Comparison of ENCODE assay signal across 8 mouse cellular contexts in the genomic region with DNA sequence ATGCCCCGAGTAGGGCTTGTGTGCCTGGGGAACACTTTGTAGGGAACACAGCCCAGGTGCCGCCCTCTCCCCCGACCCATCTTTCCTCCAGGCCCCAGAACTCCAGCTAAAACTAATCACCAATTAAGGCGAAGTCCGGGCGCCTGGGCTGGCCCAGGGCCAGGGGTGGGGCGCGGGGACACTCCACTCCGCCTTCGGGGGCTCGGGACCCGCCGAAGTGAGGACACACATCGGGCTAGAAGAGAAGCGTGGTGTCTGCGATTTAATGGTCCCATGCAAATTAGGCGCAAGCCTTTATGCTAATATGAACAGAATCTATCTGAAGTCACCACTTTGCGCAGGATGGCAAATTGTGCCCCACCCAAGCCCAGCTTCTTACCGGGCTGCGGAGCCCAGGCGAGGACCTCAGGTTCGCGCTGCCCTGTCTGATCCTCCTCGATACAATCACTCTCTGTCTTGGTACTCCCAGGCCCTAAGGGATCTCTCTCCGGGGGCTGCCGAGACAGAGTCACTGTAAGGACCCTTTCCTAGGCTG. TPM values are rescaled to one million over a fixed set of nuclear protein-coding genes. Genes with fewer than 3 reads are reported as not detected.
A peak's percentile ranks its signal among the peaks of the same experiment; 100 is the strongest.
DNase-seq lines count a peak whose midpoint lies in the region; ATAC-seq and TF ChIP-seq lines count a peak whose summit lies in the region.

No protein-coding gene starts in this region.

- peak overlapping the region; percentile 86 for H3K4me3 ChIP-seq in cerebellum, adult 2 months (replicated peaks; ENCODE audit: insufficient read depth, low read depth, low read length)
- peak overlapping the region; percentile 86 for H3K4me3 ChIP-seq in gastrocnemius, adult 2 months
- H3K4me3 ChIP-seq in stomach, embryonic 15.5 days (replicated peaks), result peak overlapping the region; percentile 60

- peak; percentile 55 for ATAC-seq in inflammation-experienced regulatory T-cells, adult 6 months
- ATAC-seq in stomach, embryonic 15.5 days (ENCODE audit: insufficient read depth, low FRiP score, low read depth), result 0 out of 2 replicates have a peak, but pooled peaks have one; percentile 8

- no peaks in the 10 kb centered on the region for H3K9me3 ChIP-seq in stomach, embryonic 15.5 days

- peak overlapping the region; percentile 76 for H3K4me2 ChIP-seq in stomach, embryonic 15.5 days

- 1% methylated on average over 26 of the region's 26 CpGs for WGBS in cerebellum, adult 2 months
- under 1% methylated on average over 26 of the region's 26 CpGs for WGBS in stomach, embryonic 15.5 days

- no peaks in the 10 kb centered on the region for H3K27me3 ChIP-seq in cerebellum, adult 2 months (ENCODE audit: control insufficient read depth, insufficient read depth, low read length)
- no peaks in the 10 kb centered on the region for H3K27me3 ChIP-seq in stomach, embryonic 15.5 days (replicated peaks)

- H3K9ac ChIP-seq in stomach, embryonic 15.5 days, result peak overlapping the region; percentile 65

- peaks cover 25% of the 10 kb centered on the region for H3K36me3 ChIP-seq in stomach, embryonic 15.5 days

- no peak for TF ChIP-seq CTCF in cerebellum, adult 2 months (IDR thresholded peaks at IDR 0.05; ENCODE audit: borderline replicate concordance, insufficient read depth, low read depth, low read length)
- TF ChIP-seq CTCF in gastrocnemius, adult 2 months (IDR thresholded peaks at IDR 0.05), result no peak

- intact Hi-C loops in gastrocnemius, adult 2 months (cut with DNase I), result no loop called here

- DNase-seq in layer of hippocampus, postnatal 10 days (ENCODE audit: low spot score in 2 of 2), result peak; percentile 55 to 63
- DNase-seq in layer of hippocampus, postnatal 14 days (ENCODE audit: low spot score in 2 of 2), result no peak
- peak in 1 of 2 experiments; percentile 57 for DNase-seq in cerebellum, adult 2 months
- peak; percentile 68 for DNase-seq in gastrocnemius, adult 2 months
- DNase-seq in lung, postnatal 36 days, result peak; percentile 41
- DNase-seq in ovary, postnatal 14 days (ENCODE audit: low spot score), result no peak

- no peak overlapping the region for H3K27ac ChIP-seq in cerebellum, adult 2 months (ENCODE audit: insufficient read depth, low read length)
- peak overlapping the region; percentile 90 for H3K27ac ChIP-seq in gastrocnemius, adult 2 months
- peak overlapping the region; percentile 94 for H3K27ac ChIP-seq in stomach, embryonic 15.5 days

- no peaks in the 10 kb centered on the region for H3K4me1 ChIP-seq in cerebellum, adult 2 months (ENCODE audit: control insufficient read depth, insufficient read depth, low read length)
- peaks cover 33% of the 10 kb centered on the region for H3K4me1 ChIP-seq in stomach, embryonic 15.5 days

- TF ChIP-seq POLR2A in cerebellum, adult 2 months (IDR thresholded peaks at IDR 0.05; ENCODE audit: borderline replicate concordance, insufficient read depth, low read length), result no peak

RNA-seq across cellular contexts. Expression of a gene that starts 0.7 kb away (rescaled TPM):
- 100 to 1,000 TPM; 125 to 132 TPM for total RNA-seq in layer of hippocampus, postnatal 10 days (2021)
- total RNA-seq in layer of hippocampus, postnatal 14 days (2021), result 100 to 1,000 TPM; 196 to 200 TPM
- polyA plus RNA-seq in cerebellum, adult 2 months (2012; rRNA removed), result 105 and 117 TPM in 2 replicates
- total RNA-seq in gastrocnemius, adult 2 months (2021), result 1 to 10 TPM; 8.5 to 8.8 TPM
- under 1 TPM in 1 of 3 experiments, not detected in 2; 0.20 TPM for polyA plus RNA-seq in inflammation-experienced regulatory T-cells, adult 6 months (2017; shearing (Covaris generic))
- 65.9 and 69.9 TPM in 2 replicates for polyA plus RNA-seq in stomach, embryonic 15.5 days (2015; fragmentation: Nextera tagmentation; extraction: Ambion mirVana)

RNA-seq across cellular contexts. Expression of a gene that starts 6.3 kb away (rescaled TPM):
- 100 to 1,000 TPM; 187 to 203 TPM for total RNA-seq in layer of hippocampus, postnatal 10 days (2021)
- 100 to 1,000 TPM; 200 to 207 TPM for total RNA-seq in layer of hippocampus, postnatal 14 days (2021)
- 321 and 339 TPM in 2 replicates for polyA plus RNA-seq in cerebellum, adult 2 months (2012; rRNA removed)
- 10 to 100 TPM; 20.8 to 25.6 TPM for total RNA-seq in gastrocnemius, adult 2 months (2021)
- 10 to 100 TPM; 35.2 to 56.0 (median 47.0) TPM for polyA plus RNA-seq in inflammation-experienced regulatory T-cells, adult 6 months (2017; shearing (Covaris generic))
- polyA plus RNA-seq in stomach, embryonic 15.5 days (2015; fragmentation: Nextera tagmentation; extraction: Ambion mirVana), result 90.4 and 106 TPM in 2 replicates

RNA-seq across cellular contexts. Expression of a gene that starts 8.7 kb away (rescaled TPM):
- 1 to 10 TPM; 2.0 to 2.6 TPM for total RNA-seq in layer of hippocampus, postnatal 10 days (2021)
- 1 to 10 TPM; 4.6 to 5.9 TPM for total RNA-seq in layer of hippocampus, postnatal 14 days (2021)
- 3.1 and 3.3 TPM in 2 replicates for polyA plus RNA-seq in cerebellum, adult 2 months (2012; rRNA removed)
- 1 to 10 TPM; 4.1 to 5.4 TPM for total RNA-seq in gastrocnemius, adult 2 months (2021)
- polyA plus RNA-seq in inflammation-experienced regulatory T-cells, adult 6 months (2017; shearing (Covaris generic)), result 1 to 10 TPM; 3.2 to 4.3 (median 3.2) TPM
- 1.1 and 1.3 TPM in 2 replicates for polyA plus RNA-seq in stomach, embryonic 15.5 days (2015; fragmentation: Nextera tagmentation; extraction: Ambion mirVana)

RNA-seq across cellular contexts. Expression of a gene that starts 22.2 kb away (rescaled TPM):
- 10 to 100 TPM; 38.3 to 38.4 TPM for total RNA-seq in layer of hippocampus, postnatal 10 days (2021)
- 10 to 100 TPM; 65.7 to 69.2 TPM for total RNA-seq in layer of hippocampus, postnatal 14 days (2021)
- 58.8 and 64.1 TPM in 2 replicates for polyA plus RNA-seq in cerebellum, adult 2 months (2012; rRNA removed)
- 1 to 10 TPM; 7.6 to 7.9 TPM for total RNA-seq in gastrocnemius, adult 2 months (2021)
- polyA plus RNA-seq in inflammation-experienced regulatory T-cells, adult 6 months (2017; shearing (Covaris generic)), result 10 to 100 TPM; 25.7 to 32.1 (median 26.0) TPM
- 29.9 and 32.3 TPM in 2 replicates for polyA plus RNA-seq in stomach, embryonic 15.5 days (2015; fragmentation: Nextera tagmentation; extraction: Ambion mirVana)

RNA-seq across cellular contexts. Expression of a gene that starts 24.2 kb away (rescaled TPM):
- 100 to 1,000 TPM; 107 to 116 TPM for total RNA-seq in layer of hippocampus, postnatal 10 days (2021)
- total RNA-seq in layer of hippocampus, postnatal 14 days (2021), result 100 to 1,000 TPM; 108 to 110 TPM
- 81.9 and 83.6 TPM in 2 replicates for polyA plus RNA-seq in cerebellum, adult 2 months (2012; rRNA removed)
- total RNA-seq in gastrocnemius, adult 2 months (2021), result under 1 TPM; 0.66 to 0.89 TPM
- 100 to 1,000 TPM; 181 to 204 (median 188) TPM for polyA plus RNA-seq in inflammation-experienced regulatory T-cells, adult 6 months (2017; shearing (Covaris generic))
- 29.4 and 31.4 TPM in 2 replicates for polyA plus RNA-seq in stomach, embryonic 15.5 days (2015; fragmentation: Nextera tagmentation; extraction: Ambion mirVana)

Comparison
In these comparisons a context has a peak if more than half of its experiments do, and no peak if none do; other contexts are left out.
1. DNase-seq: peak in layer of hippocampus, postnatal 10 days (2 of 2), gastrocnemius, adult 2 months (single experiment) and lung, postnatal 36 days (single experiment); none in layer of hippocampus, postnatal 14 days (0 of 2) and ovary, postnatal 14 days (single experiment).
2. RNA of a gene that starts 0.7 kb away (total RNA-seq): 196 to 200 TPM in layer of hippocampus, postnatal 14 days and 125 to 132 TPM in layer of hippocampus, postnatal 10 days; 8.5 to 8.8 TPM in gastrocnemius, adult 2 months; every median in the first group is over 10 times any median in the second.
3. RNA of a gene that starts 6.3 kb away (total RNA-seq): 200 to 207 TPM in layer of hippocampus, postnatal 14 days and 187 to 203 TPM in layer of hippocampus, postnatal 10 days; 20.8 to 25.6 TPM in gastrocnemius, adult 2 months; every median in the first group is over 4 times any median in the second.
4. Peak in every context shown above with its lines, with median percentiles within 50 percentile points of each other: H3K4me3 ChIP-seq.